Mouse (Mus musculus) neural tube, embryonic 14.5 days (tissue): ENCODE measurements around the gene Htr6. TPM values are rescaled to one million over a fixed set of nuclear protein-coding genes. Genes with fewer than 3 reads are reported as not detected.

Experiments used
- ATAC-seq: fragments of 200-750 bp; cut with Nextera tagmentation; 2 replicates; pipeline ENCODE4 v1.8.0; 2017; ENCODE audit warnings: low read depth, mild to moderate bottlenecking, moderate TSS enrichment, moderate library complexity
- H3K27ac ChIP-seq: fragments of 300-500 bp; sonication (generic); 2 replicates; pipeline ENCODE4 v1.5.1; 2014; ENCODE audit warnings: low read depth, mild to moderate bottlenecking, control low read depth, low read length, moderate library complexity, mixed read lengths
- H3K27me3 ChIP-seq: fragments of 300-500 bp; sonication (generic); 2 replicates; pipeline ENCODE4 v1.6.1; 2014; ENCODE audit warnings: low read length; ENCODE audit not compliant: control insufficient read depth, insufficient read depth
- H3K36me3 ChIP-seq: fragments of 300-500 bp; sonication (generic); 2 replicates; pipeline ENCODE4 v1.6.1; 2014; ENCODE audit warnings: low read length, mixed read lengths; ENCODE audit not compliant: control insufficient read depth, insufficient read depth
- H3K4me1 ChIP-seq: fragments of 300-500 bp; sonication (generic); 2 replicates; pipeline ENCODE4 v1.6.1; 2014; ENCODE audit warnings: low read length; ENCODE audit not compliant: control insufficient read depth, insufficient read depth
- H3K4me2 ChIP-seq: fragments of 300-500 bp; sonication (generic); 2 replicates; pipeline ENCODE4 v1.6.1; 2014; ENCODE audit warnings: mild to moderate bottlenecking, low read depth, low read length, control low read depth
- H3K4me3 ChIP-seq: fragments of 300-500 bp; sonication (generic); 2 replicates; pipeline ENCODE4 v1.5.1; 2014; ENCODE audit warnings: low read depth, low read length, control low read depth, mixed read lengths
- H3K9ac ChIP-seq: fragments of 300-500 bp; sonication (generic); replicated peaks from 2 replicates; pipeline ENCODE4 v1.6.1; 2014; ENCODE audit warnings: low read depth, mild to moderate bottlenecking, control low read depth, low read length, mixed read lengths
- H3K9me3 ChIP-seq: fragments of 300-500 bp; sonication (generic); 2 replicates; pipeline ENCODE4 v1.6.1; 2016; ENCODE audit warnings: low read length; ENCODE audit not compliant: control insufficient read depth
- WGBS: fragments of 180-500 bp; shearing (Covaris S2); extraction: QIAGEN DNeasy Blood & Tissue Kit; methylation state at CpG from one replicate; pipeline ENCODE4 v1.1.7; 2014; 5-methylcytosine and 5-hydroxymethylcytosine counted together
- polyA plus RNA-seq: library from polyadenylated mRNA; unstranded; fragments of >200 nt; fragmentation: Nextera tagmentation; extraction: Ambion mirVana; gene quantifications from 2 replicates; pipeline ENCODE4 v1.2.1, GENCODE M21; 2014

The Htr6 gene
- polyA plus RNA-seq, 1 experiment from 2014 or later: 1.4 TPM

- Histone ChIP-seq H3K27me3 (no peaks in the 10 kb centered on the region), H3K9me3 (no peaks in the 10 kb centered on the region), H3K27ac (no peak overlapping the region), H3K36me3 (no peaks in the 10 kb centered on the region), H3K4me2 (no peak overlapping the region), H3K9ac (no peak overlapping the region), H3K4me1 (peaks cover 9% of the 10 kb centered on the region; the same call in 1 of the 2 replicates), H3K4me3 (no peak overlapping the region)
- no peak for ATAC-seq
- WGBS: 82% methylated on average over 6 of the region's 6 CpGs
These were observed 60.6 kb downstream of the Htr6 start for GRCm38 (mm10) chr4:139014793-139015192.

GRCm38 (mm10) chr4:139013281-139013680, 62.1 kb downstream of the Htr6 start:
- 93% methylated on average over 11 of the region's 11 CpGs for WGBS

GRCm38 (mm10) chr4:139011201-139011702, 64.1 kb downstream of the Htr6 start:
- Histone ChIP-seq H3K4me1 (no peaks in the 10 kb centered on the region), H3K9ac (no peak overlapping the region), H3K27me3 (no peaks in the 10 kb centered on the region), H3K36me3 (no peaks in the 10 kb centered on the region), H3K4me3 (no peak overlapping the region), H3K9me3 (no peaks in the 10 kb centered on the region), H3K4me2 (no peak overlapping the region), H3K27ac (no peak overlapping the region)
- WGBS: 86% methylated on average over 13 of the region's 13 CpGs
- ATAC-seq: no peak

More at GRCm38 (mm10) chr4:139013281-139013680, 62.1 kb downstream of the Htr6 start:
- H3K9ac ChIP-seq: no peak overlapping the region
- no peak overlapping the region for H3K4me2 ChIP-seq
- no peak overlapping the region for H3K4me3 ChIP-seq
- H3K27ac ChIP-seq: no peak overlapping the region
- H3K27me3 ChIP-seq: no peaks in the 10 kb centered on the region
- H3K9me3 ChIP-seq: no peaks in the 10 kb centered on the region
- H3K36me3 ChIP-seq: no peaks in the 10 kb centered on the region
- ATAC-seq: no peak
- H3K4me1 ChIP-seq: no peaks in the 10 kb centered on the region

Other genes with a start within 250 kb of the Htr6 start
- 0.35 TPM in 1 of 2 replicates, not detected in the other for gene Pla2g5, start 212.1 kb downstream of the Htr6 start, polyA plus RNA-seq
- gene Gm13030, start 201.6 kb downstream of the Htr6 start, polyA plus RNA-seq: not detected in 2 replicates
- gene Pla2g2e, start 197.6 kb downstream of the Htr6 start, polyA plus RNA-seq: not detected in 2 replicates
- gene Otud3, start 161.6 kb downstream of the Htr6 start, polyA plus RNA-seq: 2.6 and 3.3 TPM in 2 replicates
- not detected in 2 replicates for gene Rnf186, start 108.5 kb downstream of the Htr6 start, polyA plus RNA-seq
- 1.1 TPM in 2 replicates for gene Tmco4, start 102.7 kb downstream of the Htr6 start, polyA plus RNA-seq
- gene Nbl1, start 17.4 kb upstream of the Htr6 start, polyA plus RNA-seq: 26.3 and 55.9 TPM in 2 replicates
- gene Minos1, start 55.5 kb upstream of the Htr6 start, polyA plus RNA-seq: 415 and 417 TPM in 2 replicates
- 218 and 249 TPM in 2 replicates for gene Capzb, start 117.3 kb upstream of the Htr6 start, polyA plus RNA-seq
- 12.7 and 16.2 TPM in 2 replicates for gene Pqlc2, start 235.1 kb upstream of the Htr6 start, polyA plus RNA-seq
- 52.8 and 55.5 TPM in 2 replicates for gene Akr7a5, start 235.2 kb upstream of the Htr6 start, polyA plus RNA-seq